Mouse (Mus musculus): ENCODE measurements around the gene Gatad2b.
A peak's percentile ranks its signal among the peaks of the same experiment; 100 is the strongest.
"Not testable (repeated sequence)": the region's sequence is repeated elsewhere in the genome, so short reads cannot be mapped to it uniquely, and the experiment has no call there.

Gene Gatad2b

DNA sequence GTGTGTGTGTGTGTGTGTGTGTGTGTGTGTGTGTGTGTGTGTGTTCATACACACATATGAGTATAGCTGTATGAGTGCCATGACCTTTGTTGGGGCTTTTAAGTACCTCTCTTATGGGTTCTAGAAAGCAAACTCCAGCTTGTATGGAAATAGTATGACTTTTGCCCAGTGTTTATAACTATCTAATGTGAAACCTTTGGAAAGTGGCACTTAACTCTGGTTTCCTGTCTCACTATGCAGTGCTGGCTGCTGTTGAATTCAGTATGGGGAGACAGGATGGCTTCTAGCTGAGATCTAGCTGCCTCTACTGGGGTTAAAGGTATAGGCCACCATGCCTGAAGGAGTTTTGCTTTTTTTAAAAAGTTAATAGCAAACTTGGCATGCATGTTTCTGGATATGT lies 16.6 kb downstream of the Gatad2b start:
- DNase-seq (ENCODE audit: low spot score in 2 of 2), result no peak

DNA sequence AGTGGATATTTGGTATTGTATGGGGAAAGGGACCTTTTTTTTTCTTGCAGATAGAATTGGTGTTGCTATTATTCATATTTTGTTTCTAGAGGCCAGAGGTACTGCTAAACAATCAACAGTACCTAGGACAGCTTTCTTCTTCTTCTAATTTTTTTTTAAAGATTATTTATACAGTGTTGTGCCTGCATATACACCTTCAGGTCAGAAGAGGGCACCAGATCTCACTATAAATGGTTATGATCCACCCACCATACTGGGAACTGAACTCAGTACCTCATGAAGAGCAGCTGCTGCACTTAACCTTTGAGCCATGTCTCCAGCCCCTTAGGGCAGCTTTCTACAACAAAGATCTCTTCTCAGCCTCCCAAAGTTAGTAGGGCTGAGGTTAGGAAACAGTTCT lies 20.4 kb downstream of the Gatad2b start:
- no peak for DNase-seq (ENCODE audit: low spot score in 2 of 2)

DNA sequence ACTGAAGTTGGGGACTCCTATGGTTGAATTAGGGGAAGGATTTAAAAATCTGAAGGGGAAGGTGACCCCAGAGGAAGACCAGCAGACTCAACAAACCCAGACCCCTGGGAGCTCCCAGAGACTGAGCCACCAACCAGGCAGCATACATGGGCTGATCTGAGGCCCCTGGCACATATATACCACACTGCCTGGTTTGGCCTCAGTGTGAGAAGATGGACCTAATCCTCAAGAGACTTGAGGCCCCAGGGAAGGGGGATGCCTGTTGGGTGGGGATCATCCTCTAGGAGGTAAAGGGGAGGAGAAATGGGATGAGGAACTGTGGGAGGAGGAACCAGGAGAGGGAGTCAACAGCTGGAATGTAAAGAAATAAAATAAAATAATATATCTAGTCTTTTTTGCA lies 21.3 kb downstream of the Gatad2b start:
- DNase-seq (ENCODE audit: low spot score in 2 of 2), result no peak

DNA sequence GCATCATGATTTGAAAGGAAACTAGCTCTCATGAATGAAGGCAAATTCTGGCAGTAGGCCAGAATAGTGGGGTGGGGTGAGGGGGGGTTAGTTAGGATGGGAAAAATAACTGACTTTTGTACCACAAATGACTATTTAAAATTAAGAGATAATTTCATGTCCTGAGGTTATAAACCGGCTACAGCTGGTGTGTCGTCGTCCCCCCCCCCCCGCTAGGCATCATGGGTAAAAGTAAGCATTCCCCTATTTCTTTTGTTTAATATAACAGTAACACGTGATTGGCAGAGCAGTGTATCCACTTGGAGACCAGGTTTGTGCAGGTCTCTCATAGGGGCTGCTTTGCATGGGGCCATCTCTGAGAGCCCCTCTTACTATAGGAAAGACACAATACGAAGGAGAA lies 29.3 kb downstream of the Gatad2b start:
- no peak for DNase-seq (ENCODE audit: low spot score in 2 of 2)

DNA sequence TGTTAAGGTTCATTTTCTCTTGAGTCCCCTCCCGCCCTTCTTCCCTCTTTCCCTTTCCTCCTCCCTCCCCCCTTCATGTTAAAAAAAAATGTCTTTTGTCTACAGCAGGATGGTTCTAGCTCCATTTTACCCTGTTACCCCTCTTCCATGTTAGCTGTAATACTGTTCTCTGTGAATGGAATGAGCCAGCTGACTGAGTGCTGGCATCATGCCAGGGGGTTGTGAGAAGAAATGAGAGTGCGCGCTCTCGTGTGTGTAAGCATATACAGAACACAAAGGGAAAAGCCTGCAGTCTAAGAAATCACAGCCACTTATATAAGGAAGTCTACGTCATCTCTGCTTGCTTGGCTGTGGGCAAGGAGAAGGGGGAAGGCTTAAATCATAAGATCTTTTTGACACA lies 30.1 kb downstream of the Gatad2b start:
- DNase-seq (ENCODE audit: low spot score in 2 of 2), result peak; percentile 57 to 73

DNA sequence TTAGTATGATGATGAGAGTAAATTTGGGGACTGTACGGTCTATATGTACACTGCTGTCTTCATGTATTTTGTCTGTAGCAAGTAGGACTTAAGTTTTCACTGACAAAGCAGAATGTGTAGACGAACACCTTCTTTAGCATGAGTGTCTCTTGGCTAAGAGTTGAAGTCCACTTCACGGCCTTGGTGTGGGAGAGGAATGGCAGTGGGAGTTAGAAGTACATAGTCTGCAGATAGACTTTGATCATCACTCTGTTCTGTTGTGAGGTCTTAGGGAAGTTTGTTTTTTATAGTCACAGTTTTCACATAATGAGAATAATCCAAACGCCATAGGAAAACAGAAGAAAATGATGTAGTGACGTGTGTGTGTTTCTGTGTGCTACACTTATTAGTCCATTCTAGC lies 39.5 kb downstream of the Gatad2b start:
- no peak for DNase-seq (ENCODE audit: low spot score in 2 of 2)

DNA sequence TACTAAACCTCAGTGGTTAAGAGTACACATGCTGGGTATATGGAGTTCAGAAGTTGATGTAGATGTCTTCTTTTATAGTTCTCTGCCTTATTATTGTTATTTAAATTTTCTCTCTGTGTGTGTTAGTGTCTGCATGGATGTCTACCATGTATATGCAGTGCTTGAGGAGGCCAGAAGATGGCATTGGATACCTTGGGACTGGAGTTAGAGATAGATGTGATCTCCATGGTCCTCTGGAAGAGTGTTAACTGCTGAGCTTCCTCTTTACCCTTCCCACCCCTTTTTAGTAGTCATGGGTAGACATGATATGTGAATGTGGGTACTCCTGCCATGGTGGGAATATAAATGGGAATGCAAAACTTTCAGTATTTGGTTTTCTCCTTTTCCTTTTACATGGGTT lies 42.5 kb downstream of the Gatad2b start:
- DNase-seq (ENCODE audit: low spot score in 2 of 2), result no peak

DNA sequence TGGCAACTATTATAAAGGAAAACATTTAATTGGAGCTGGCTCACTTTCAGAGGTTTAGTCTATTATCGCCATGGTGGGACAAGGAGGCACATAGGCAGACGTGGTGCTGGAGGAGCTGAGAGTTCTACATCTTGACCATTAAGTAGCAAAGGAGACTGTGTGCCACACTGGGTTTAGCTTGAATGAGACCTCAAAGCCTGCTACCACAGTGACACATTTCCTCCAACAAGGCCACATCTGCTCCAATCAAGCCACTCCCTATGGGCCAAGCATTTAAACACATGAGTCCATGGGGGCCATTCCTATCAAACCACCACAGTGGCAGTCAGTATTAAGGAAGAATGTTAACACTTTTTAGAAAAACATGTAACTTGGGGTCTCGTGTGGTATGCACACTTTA lies 45.2 kb downstream of the Gatad2b start:
- DNase-seq (ENCODE audit: low spot score in 2 of 2), result no peak

DNA sequence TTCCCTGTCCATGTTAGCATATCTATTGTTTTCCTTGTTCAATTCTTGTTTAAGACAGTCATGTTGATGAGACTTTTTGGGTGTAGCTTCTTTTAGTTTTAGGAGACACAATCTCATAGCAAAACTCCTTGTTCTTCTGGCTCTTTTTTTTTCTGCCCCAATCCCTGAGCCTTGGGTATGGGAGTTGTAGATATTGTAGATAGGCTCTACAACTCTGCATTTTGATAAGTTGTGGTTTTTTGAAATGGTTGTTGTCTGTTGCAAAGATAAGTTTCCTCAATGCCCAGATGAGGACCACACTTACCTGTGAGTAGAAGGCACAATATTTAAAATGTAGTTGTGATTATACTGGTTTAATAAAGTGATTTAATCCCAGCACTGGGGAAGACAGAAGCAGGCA lies 47.2 kb downstream of the Gatad2b start:
- DNase-seq (ENCODE audit: low spot score in 2 of 2), result no peak

DNA sequence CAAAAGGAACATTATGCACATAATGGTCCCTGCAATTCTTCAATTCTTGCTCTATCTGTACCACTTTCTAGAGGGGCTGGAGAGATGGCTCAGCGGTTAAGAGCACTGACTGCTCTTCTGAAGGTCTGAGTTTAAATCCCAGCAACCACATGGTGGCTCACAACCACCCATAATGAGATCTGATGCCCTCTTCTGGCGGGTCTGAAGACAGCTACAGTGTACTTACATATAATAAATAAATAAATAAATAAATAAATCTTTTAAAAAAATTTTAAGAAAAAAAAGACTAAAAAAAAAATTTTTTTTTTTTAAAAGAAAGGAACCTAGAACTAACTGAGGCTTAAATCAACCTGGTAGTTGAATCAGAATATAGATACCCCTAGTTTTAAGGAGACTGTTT lies 49.9 kb downstream of the Gatad2b start:
- not testable (repeated sequence) for DNase-seq (ENCODE audit: low spot score in 2 of 2)

DNA sequence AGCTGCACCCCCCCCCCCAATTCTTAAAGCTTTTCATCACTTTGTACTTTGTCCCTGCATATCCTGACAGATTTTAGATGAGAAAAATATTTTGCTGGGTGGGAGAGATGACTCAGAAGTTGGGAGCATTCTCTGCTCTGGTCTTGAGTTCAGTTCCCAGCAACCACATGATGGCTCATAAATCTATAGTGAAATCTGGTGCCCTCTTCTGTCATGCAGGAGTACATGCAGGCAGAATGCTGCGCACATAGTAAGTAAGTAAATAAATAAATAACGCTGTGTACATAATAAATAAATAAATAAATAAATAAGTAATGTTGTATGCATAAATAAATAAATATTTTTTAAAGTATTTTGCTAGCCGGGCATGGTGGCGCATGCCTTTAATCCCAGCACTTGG lies 54.9 kb downstream of the Gatad2b start:
- DNase-seq (ENCODE audit: low spot score in 2 of 2), result no peak

DNA sequence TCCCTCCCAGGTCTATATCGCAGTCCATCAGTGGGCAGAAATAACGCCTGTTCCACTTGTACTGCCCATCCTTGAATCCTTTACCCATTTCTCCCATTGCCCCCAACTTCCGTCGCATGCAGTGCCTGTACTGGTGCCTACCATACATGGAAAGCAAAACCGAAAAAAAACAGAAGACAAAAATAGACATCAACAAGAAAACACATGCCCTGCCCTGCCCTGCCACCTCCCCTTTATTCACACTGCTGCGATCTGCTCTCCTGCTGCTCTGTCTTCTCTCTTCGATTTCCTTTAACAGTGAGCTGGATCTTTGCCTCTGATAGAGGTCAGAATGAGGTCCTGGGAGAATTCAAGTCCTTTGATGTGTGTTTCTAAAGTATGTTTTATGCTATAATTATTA lies 65.0 kb downstream of the Gatad2b start:
- DNase-seq (ENCODE audit: low spot score in 2 of 2), result no peak

DNA sequence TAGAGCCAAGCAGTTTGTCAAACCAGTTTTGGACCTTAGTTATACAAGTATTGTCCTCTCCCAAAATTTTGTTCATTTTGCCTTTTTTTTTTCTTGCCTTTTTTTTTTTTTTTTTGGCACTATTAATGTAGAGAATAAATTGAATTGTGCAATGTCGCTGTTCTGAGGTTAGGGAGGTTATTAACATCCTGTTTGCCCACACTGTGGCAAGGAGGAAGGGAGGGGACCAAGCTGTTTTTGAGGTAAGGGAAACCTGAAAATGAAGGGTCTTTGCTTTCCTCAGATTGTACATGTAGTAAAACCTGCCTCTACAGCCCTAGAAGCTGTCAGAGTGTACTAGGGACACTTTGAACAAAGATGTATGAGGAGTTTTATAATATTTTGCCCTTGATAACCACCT lies 66.3 kb downstream of the Gatad2b start:
- DNase-seq (ENCODE audit: low spot score in 2 of 2), result no peak

DNA sequence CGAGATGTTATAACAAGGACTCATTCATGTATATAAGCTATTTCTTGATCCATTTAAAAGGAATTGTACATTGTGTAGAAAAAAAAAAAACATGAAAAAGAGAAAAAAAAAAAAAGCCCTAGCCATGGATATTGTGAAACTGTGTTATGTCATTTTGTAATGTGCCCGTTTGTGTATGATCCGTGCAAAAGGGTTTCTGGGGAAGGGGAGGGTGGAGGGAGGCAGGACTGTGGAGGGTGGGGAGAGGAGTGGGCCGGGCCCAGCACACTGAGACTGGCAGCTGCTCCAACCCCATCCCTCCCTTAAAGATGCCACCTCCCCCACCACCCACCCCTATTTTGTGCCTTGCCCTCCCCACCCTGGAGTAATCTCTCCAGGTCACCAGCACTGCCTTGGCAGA lies 68.5 kb downstream of the Gatad2b start:
- no peak for DNase-seq (ENCODE audit: low spot score in 2 of 2)

DNA sequence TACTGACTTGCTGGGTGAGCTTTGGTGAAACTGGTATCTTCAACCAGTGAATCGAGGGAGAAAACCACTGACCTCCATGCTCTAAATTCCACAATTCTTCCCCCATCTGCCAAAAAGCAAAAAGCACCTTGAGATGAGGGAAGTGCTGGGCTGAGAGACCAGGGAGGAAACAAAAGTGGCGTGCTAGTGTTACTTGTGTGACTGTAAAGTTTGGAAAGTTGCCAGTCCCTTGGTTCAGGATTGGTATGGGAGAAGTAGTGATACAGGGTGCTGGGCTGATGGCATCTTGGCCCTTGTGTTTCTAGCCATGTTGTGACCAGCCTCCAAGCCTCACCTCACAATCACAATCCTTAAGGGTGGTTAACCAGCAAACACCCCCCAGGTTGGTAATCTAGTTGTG lies 69.4 kb downstream of the Gatad2b start:
- DNase-seq (ENCODE audit: low spot score in 2 of 2), result no peak

DNA sequence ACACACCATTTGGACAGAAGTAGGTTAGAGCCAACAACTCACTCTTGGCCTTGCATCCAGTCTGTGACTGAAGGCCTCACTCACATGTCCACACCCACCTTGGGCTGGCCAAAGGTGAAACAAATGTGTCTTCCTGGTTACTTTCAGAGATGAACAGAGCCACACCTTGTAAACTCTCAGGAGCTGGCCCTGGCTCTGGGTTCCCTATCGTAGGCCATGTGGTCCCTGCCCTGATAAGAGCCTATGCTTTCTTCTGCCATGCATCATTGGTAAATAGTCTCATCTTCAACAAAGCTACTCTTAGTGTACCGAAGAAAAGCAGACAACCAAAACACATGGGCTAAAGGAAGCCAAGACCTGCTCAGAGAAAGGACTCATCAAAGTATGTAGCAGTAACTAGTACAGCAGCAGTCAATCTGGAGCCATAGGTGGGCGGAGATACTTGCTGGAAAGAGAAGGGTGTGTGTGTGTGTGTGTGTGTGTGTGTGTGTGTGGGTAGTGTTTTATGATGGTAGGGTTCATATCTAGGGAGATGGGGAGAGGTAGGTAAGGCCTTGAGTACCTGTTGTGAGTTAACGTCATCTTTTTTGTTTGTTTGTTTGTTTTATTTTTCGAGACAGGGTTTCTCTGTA lies 74.1 kb downstream of the Gatad2b start:
- DNase-seq (ENCODE audit: low spot score in 2 of 2), result no peak

DNA sequence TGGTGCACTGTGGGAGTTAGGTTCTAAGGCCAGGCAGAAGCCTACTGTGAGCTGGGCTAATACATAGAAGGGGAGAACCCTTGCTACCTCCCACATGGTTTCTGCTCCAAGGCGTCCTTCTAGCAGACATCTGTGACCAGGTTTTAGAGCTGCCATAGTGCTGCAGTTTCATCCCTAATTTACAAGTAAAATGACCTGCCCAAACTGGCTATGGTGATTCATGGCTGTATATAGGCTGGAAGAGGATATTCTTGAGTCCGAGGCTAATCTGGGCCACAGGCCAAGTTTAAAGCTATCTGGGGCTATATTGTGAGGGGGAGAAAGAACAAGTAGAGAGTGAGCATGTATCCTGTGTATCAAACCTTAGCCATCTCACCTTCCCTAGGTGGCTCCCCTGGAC lies 76.1 kb downstream of the Gatad2b start:
- no peak for DNase-seq (ENCODE audit: low spot score in 2 of 2)

DNA sequence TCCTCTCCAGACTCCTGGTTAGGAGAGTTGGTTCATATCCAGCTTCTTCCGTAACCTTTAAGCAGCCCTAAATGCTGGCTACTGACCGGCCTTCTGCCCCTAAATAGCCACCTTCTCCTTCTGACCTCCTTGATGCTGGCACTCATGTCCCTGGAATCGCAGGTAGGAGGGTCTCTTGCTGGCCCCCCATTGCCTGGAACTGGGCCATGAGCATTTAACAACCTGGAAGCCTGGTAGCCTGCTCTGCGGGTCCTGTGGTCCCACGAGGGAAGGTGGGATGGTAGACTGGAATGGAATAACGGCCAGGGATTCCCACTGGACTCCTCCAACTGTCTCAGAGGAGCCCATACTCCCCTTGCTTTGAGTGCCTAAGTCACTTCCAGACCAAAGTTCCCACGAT lies 78.9 kb downstream of the Gatad2b start:
- no peak for DNase-seq (ENCODE audit: low spot score in 2 of 2)

DNA sequence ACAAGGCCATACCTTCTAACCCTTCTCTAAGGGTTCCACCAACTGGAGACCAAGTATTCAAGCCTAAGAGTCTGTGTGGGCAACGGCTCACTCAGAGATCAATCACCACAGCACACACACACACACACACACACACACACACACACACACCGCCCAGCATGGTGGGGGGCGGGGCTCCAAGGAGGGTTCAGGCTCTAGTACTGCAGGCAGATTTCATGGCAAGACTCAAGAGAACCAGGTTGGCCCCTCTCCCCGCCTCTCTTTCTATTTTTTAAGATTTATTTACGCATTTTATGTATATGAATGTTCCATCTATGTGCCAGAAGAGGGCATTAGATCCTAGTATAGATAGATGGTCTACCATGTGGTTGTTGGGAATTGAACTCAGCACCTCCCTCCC lies 79.8 kb downstream of the Gatad2b start:
- no peak for DNase-seq (ENCODE audit: low spot score in 2 of 2)

DNA sequence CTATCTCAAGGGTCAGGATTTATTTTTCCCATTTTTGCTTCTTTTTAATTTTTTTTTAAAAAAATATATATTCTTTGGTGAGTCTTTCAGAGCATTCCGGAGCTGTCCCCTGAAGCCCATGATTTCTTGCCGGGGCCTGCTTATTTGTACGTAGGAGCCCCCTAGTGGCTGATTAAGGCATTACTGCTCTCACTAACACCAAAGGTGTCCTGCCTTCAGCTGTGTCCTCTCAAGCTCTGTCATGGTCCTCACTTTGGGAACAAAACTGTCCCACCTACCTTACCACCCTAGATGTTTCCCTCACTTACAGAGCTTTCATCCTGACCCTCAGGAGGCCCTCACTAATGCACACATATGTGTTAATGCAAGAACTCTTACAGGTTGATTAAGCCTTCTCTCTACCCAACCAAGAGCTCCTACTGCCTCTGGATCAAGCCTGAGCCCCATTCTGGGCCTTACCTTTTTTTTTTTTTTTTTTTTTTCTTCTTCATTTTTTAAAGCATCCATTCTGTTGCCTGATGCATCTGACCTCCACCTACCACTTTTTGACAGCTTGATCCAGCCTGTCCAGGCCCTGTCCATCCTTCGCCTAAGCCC lies 80.6 kb downstream of the Gatad2b start:
- peak; percentile 60 to 77 for DNase-seq (ENCODE audit: low spot score in 2 of 2)

DNA sequence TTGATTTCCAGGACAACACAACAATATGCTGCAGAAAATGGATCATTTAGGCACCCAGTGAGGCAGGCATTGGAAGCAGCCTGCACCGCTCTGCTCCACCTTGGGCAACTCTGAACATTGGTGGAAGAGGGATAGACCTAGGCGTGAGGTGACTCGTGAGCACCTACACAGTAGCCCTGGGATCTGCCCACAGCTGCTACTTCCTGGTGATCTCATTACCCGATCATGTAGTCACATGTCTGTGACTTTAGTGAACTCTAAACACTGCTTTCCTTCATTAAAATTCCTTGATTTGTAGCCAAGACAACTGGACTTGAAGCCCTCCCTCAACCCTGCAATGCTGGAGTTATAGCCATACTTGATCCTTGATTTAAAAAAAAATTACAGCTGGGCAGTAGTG lies 81.4 kb downstream of the Gatad2b start:
- DNase-seq (ENCODE audit: low spot score in 2 of 2), result no peak

DNA sequence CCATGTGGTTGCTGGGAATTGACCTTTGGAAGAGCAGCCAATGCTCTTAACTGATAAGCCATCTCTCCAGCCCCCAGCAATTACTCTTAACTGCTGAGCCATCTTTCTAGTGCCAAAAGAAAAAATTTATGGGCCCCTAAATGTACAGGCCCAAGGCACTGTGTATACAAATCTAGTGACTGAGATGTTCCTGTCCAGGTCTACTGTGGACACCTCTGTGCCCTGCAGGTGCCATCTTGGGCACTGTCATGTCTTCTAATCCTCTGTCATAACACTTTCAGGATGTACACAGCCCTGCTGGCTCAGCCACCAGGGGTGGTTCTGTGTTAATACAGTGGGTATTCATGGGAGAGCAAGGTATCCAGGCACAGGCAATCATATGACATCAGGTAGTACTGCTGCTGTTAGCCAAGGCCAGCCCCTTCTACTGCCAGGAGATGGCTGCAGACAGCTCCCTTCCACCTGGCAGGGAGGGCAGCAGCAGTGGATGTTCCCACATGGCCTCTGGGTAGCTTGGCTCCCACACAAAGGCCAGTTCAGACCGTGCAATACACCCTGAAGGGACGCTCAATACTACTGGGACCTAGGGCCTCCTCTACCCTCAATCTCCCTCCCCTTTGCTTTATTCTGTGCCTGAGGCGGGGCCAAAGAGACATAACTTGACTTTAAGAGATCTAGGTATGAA lies 82.7 kb downstream of the Gatad2b start:
- DNase-seq (ENCODE audit: low spot score in 2 of 2), result no peak

DNA sequence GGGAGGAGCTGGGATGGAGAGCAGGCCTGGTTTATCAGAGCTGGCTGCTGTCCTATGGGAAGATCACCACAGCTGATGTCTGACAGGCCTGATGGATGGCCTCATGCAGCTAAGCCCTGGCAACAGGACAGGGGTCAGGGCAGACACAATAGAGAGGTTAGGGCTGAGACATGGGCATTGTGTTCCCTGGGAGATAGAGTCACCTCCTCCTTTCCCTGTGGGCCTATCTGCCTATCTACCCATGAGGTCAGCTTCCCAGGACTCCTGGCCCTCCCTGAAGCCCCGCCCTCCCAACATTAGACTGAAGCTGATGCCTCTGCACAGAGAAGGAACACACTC lies 83.2 kb downstream of the Gatad2b start:
- DNase-seq (ENCODE audit: low spot score in 2 of 2), result no peak

DNA sequence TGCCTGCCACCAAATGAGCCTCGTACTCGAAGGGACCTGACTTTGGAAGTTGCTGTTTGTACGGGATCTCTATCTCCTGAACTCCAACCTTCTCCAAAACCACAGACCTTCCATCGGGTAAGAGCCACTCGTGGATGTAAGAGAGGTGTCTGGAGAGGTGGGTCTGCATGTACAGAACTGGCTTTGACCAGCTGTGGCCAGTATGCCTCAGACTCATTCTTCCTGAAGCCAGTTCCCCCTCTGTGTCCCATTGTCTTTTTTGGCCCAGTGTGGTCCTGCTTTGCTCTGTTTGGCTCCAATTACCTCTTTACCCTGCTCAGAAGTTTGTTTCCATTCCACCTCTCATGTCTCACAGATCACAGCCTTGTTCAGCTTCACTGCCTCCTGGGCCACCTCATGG lies 85.5 kb downstream of the Gatad2b start:
- no peak for DNase-seq (ENCODE audit: low spot score in 2 of 2)

Measured in frontal cortex, postnatal 10 days (tissue).